Mouse (Mus musculus) spleen, postnatal 10 days (tissue): ENCODE measurements around the gene Elk1.

Source experiments
- DNase-seq, 2 experiments: peaks; one replicate each; pipeline ENCODE4 v3.0.0; 2021 to 2022; ENCODE audit warnings: low spot score in 2 of 2

Gene Elk1

DNA sequence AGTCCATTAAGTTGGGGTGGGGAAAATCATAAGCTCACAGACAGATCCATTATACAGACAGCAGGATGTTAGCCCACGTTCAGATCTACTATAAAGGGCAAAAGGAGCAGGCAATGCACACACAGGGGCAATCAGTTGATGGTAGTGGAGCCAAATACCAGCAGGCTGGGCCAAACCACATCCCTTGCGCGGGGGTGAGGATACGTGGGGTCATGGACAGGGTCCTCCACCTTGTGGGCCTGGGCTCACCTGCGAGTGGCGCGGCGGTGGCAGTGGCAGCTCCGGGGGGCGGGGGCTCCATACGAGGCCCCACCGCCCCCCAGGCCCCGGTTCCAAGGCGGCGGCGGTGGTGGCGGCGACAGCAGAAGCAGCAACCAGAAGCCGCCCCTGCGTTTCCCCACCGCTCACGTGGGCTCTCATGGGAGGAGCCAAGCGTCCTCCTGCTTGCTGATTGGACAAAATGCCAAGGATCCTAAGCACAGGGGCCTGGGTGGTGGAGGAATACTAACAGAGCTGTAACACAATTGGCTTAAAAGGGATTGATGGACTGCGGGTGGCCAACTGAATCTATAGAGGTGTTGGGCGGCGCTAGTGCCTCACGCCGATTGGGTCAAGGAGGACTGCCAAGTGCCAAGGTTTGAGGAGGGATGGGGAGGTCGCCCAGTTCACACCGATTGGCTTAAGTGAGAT, at the start of gene Elk1:
Gene Elk1, minus strand, starts transcription at position 418 of the 690 bp plus-strand sequence.
- peak; percentile 57 to 83 for DNase-seq

GRCm38 (mm10) chrX:20980901-20981300, 30.5 kb upstream of the Elk1 start:
- no peak for DNase-seq

GRCm38 (mm10) chrX:20961477-20962378, 11.3 kb upstream of the Elk1 start, which contains the start of gene Uxt:
TSS of gene Uxt (minus strand) at chrX:20962017.
- peak; percentile 71 to 90 for DNase-seq

DNA sequence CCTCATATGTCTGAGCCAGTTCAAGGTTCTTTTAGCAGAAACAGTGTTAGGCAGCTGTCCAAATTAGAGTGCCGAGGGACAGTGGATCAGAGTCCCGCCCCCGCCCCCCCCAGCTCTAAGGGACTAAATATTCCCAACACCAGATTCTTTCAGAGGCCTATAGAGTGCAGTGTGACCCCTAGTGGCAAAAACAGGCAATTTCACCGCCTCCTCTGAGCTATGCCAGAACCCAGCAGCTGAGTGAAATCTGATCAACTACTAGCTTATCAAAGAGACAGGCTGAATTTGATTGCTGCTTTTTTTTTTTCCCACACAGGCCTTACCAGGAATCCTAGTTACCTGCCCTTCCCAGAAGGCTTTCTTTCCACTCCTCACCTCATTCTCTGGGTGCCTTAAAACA, 4.4 kb downstream of the Elk1 start:
- peak; percentile 14 to 50 for DNase-seq

- DNase-seq = peak; percentile 9 to 58
These were observed 18.4 kb downstream of the Elk1 start for GRCm38 (mm10) chrX:20931963-20932362.

GRCm38 (mm10) chrX:20931364-20931763, 19.0 kb downstream of the Elk1 start, which contains the start of gene Cfp:
TSS of gene Cfp (minus strand) at chrX:20931555.
- no peak for DNase-seq

DNA sequence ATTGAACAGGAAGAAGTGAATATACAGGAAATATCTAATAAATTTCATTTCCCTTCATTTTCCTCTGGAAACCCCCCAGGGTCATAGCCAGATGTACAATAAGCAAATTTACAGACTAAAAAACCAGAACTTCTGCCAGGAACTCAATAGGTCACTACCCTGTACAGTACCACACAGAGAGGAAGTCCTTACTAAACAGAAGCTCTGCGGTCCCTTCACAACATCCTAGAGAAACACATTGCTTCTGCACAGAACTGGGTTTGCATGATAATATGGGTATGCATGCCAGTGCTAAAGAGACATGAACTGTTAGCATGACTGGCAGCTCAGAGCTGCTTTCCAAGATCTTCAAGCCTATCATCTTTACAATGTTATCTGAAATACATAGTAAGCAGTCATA, 20.5 kb downstream of the Elk1 start:
- DNase-seq = no peak

- no peak for DNase-seq
These were observed 25.4 kb downstream of the Elk1 start for GRCm38 (mm10) chrX:20924976-20925375.

DNA sequence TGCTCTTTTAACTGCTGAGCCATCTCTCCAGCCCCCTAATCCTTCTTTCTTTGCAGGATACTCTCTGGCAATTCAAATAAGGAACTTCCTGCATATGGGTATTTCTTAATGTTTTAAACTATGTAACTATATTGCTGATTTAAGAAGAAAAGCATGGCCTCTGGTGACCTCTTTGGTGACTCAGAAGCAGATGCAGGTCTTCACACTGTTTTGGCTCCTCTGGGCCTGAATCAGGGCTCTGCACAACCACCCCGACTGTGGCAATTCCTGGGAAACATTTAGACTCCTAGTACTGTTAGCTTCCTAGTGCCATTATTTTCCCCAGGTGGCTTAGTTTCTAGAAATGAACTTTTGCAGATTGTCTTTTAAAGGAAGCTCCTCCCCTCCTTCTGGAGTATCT, 26.9 kb downstream of the Elk1 start:
- DNase-seq = no peak

DNA sequence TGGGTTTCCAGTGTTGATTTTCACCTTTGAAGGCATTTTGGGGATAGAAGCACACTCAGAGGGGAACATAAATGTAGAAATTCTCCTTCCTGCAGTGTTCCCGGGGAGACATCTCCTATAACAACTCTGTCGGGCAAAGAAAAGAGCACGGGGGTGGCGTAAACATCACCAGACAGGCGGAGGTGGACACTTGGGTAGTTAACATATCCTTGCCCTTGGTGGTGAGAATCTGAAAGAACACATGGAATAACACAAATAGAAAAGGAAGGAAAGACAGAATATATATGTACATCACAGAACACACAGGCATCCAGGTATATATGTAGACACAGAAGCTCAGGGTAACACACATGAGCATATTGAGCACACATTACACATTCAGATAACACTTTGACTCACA, 29.0 kb downstream of the Elk1 start:
- DNase-seq = no peak

GRCm38 (mm10) chrX:20920844-20921364, 29.5 kb downstream of the Elk1 start, which contains the start of gene Syn1:
TSS of gene Syn1 (minus strand) at chrX:20921004.
- DNase-seq = peak; percentile 9 to 65

DNA sequence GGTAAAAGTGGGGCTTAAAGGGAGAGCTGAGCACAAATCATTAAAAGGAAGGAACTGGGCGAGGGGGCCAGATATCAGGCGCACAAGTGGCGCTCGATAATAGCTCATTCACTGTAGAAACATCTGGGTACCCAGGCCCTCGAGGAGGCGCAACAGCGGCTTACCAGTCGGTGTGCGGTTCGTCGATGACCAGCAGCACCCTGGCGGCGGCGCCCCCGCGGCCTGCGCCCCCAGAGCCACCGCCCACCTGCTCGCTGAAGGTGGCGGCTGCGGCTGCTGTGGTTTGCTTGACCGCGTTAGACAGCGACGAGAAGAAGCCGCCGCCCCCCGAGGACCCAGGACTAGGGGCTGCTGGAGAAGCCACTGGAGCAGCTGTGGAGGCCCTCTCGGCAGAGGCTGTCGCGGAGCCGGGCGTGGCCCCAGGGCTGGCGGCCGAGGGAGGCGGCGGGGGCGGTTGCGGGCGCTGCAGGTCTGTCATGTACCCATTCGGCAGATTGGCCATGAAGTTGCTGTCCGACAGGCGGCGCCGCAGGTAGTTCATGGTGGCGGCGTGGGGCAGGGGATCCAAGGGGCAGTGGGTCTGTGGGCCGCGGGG, 30.1 kb downstream of the Elk1 start:
- peak in 1 of 2 experiments; percentile 14 for DNase-seq

GRCm38 (mm10) chrX:20915075-20915474, 35.3 kb downstream of the Elk1 start:
- no peak for DNase-seq

- DNase-seq = no peak
These were observed 36.7 kb downstream of the Elk1 start for GRCm38 (mm10) chrX:20913726-20914125.

DNA sequence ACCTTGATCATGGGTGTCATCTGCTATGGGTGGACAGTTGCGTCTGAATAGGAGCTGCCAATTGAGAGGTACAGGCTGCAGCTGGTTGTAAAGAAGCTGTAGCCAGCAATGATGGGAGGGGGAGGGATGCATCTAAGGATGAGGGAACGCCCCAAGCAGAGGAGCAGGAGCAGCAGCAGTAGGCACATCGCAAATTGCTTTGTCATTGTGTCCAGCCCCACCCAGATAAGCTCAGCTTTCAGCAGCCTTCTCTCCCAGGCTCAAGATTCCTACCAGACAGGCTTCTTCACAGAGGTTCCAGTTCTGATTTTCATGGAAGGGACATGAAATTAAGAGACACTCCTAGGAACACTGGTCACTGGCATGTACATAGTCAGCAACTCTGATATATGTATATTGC, 40.3 kb downstream of the Elk1 start:
- DNase-seq = no peak
